In genomic region chr14:54877048-54877715, GRCm38 (mm10) we compare ENCODE assay signal across 8 mouse cellular contexts. TPM values are rescaled to one million over a fixed set of nuclear protein-coding genes. Genes with fewer than 3 reads are reported as not detected.
DNase-seq lines count a peak whose midpoint lies in the region; ATAC-seq and TF ChIP-seq lines count a peak whose summit lies in the region.

Ppp1r3e (minus strand) TSS chr14:54877550.

- H3K4me2 ChIP-seq in forebrain, embryonic 11.5 days (ENCODE audit: low read depth, low read length, severe bottlenecking), result peak within 1 kb of the TSS; percentile 98
- H3K4me2 ChIP-seq in heart, embryonic 15.5 days, result peak within 1 kb of the TSS; percentile 96
- H3K4me2 ChIP-seq in liver, postnatal 0 days (ENCODE audit: low read depth, low read length), result peak within 1 kb of the TSS; percentile 100
- H3K4me2 ChIP-seq in neural tube, embryonic 13.5 days, result peak within 1 kb of the TSS; percentile 97

- peak within 1 kb of the TSS; percentile 88 for H3K9ac ChIP-seq in forebrain, embryonic 11.5 days (ENCODE audit: low read length)
- peak within 1 kb of the TSS; percentile 81 for H3K9ac ChIP-seq in heart, embryonic 15.5 days
- peak within 1 kb of the TSS; percentile 73 for H3K9ac ChIP-seq in liver, postnatal 0 days (replicated peaks)
- peak within 1 kb of the TSS; percentile 93 for H3K9ac ChIP-seq in neural tube, embryonic 13.5 days

- TF ChIP-seq EP300 in liver, postnatal 0 days (IDR thresholded peaks at IDR 0.05; ENCODE audit: low read depth), result no peak

- 0 out of 2 replicates have a peak within 1 kb of the TSS, but pooled peaks have one; percentile 23 for H3K27ac ChIP-seq in brown adipose tissue, adult 24 weeks (replicated peaks; ENCODE audit: low read depth, low read length)
- peak within 1 kb of the TSS; percentile 50; the same call in 1 of the 2 replicates for H3K27ac ChIP-seq in forebrain, embryonic 11.5 days (ENCODE audit: low read depth, low read length)
- H3K27ac ChIP-seq in heart, embryonic 15.5 days, result peak within 1 kb of the TSS; percentile 84
- peak within 1 kb of the TSS; percentile 50 for H3K27ac ChIP-seq in liver, postnatal 0 days (ENCODE audit: low read depth)
- H3K27ac ChIP-seq in neural tube, embryonic 13.5 days (replicated peaks), result peak within 1 kb of the TSS; percentile 90

- H3K4me1 ChIP-seq in brown adipose tissue, adult 24 weeks (ENCODE audit: control insufficient read depth, insufficient read depth, insufficient read length, low read length), result 0 out of 2 replicates have a peak, but pooled peaks cover 2% of the 10 kb centered on the region
- H3K4me1 ChIP-seq in forebrain, embryonic 11.5 days (replicated peaks; ENCODE audit: control insufficient read depth, insufficient read depth, low read length), result peaks cover 5% of the 10 kb centered on the region
- peaks cover 16% of the 10 kb centered on the region for H3K4me1 ChIP-seq in heart, embryonic 15.5 days (replicated peaks)
- peaks cover 17% of the 10 kb centered on the region for H3K4me1 ChIP-seq in liver, postnatal 0 days (ENCODE audit: insufficient read depth)
- H3K4me1 ChIP-seq in neural tube, embryonic 13.5 days (replicated peaks), result peaks cover 20% of the 10 kb centered on the region

- TF ChIP-seq CTCF in liver, postnatal 0 days (IDR thresholded peaks at IDR 0.05; ENCODE audit: low read depth), result peak; percentile 18; the same call in 1 of the 2 replicates

- H3K9me3 ChIP-seq in forebrain, embryonic 11.5 days (ENCODE audit: control insufficient read depth, low read length), result no peaks in the 10 kb centered on the region
- no peaks in the 10 kb centered on the region for H3K9me3 ChIP-seq in heart, embryonic 15.5 days (replicated peaks)
- H3K9me3 ChIP-seq in liver, postnatal 0 days (ENCODE audit: low read length), result no peaks in the 10 kb centered on the region
- no peaks in the 10 kb centered on the region for H3K9me3 ChIP-seq in neural tube, embryonic 13.5 days

- no peaks in the 10 kb centered on the region for H3K36me3 ChIP-seq in forebrain, embryonic 11.5 days (ENCODE audit: control insufficient read depth, insufficient read depth, low read length)
- no peaks in the 10 kb centered on the region for H3K36me3 ChIP-seq in heart, embryonic 15.5 days
- H3K36me3 ChIP-seq in liver, postnatal 0 days (replicated peaks; ENCODE audit: insufficient read depth, low read length), result no peaks in the 10 kb centered on the region
- H3K36me3 ChIP-seq in neural tube, embryonic 13.5 days, result no peaks in the 10 kb centered on the region

- peaks cover 2% of the 10 kb centered on the region; the same call in 1 of the 2 replicates for H3K27me3 ChIP-seq in forebrain, embryonic 11.5 days (ENCODE audit: control insufficient read depth, insufficient read depth, low read length)
- H3K27me3 ChIP-seq in heart, embryonic 15.5 days, result no peaks in the 10 kb centered on the region
- H3K27me3 ChIP-seq in liver, postnatal 0 days (ENCODE audit: insufficient read depth, low read length), result no peaks in the 10 kb centered on the region
- peaks cover 3% of the 10 kb centered on the region; the same call in 1 of the 2 replicates for H3K27me3 ChIP-seq in neural tube, embryonic 13.5 days

- under 1% methylated on average over 61 of the region's 61 CpGs for WGBS in forebrain, embryonic 11.5 days
- WGBS in heart, embryonic 15.5 days, result under 1% methylated on average over 57 of the region's 61 CpGs
- WGBS in liver, postnatal 0 days (ENCODE audit: insufficient replicate concordance), result under 1% methylated on average over 51 of the region's 61 CpGs
- WGBS in neural tube, embryonic 13.5 days, result under 1% methylated on average over 61 of the region's 61 CpGs

- DNase-seq in CD8-positive naive resting alpha-beta T cell, adult 2 months (ENCODE audit: low read depth in 2 of 2, low spot score in 2 of 2), result peak; percentile 47
- DNase-seq in forebrain, embryonic 11.5 days (ENCODE audit: low spot score), result peak; percentile 82
- DNase-seq in kidney, postnatal 25 days, result peak; percentile 74 to 89
- peak; percentile 80 for DNase-seq in liver, postnatal 0 days
- peak; percentile 45 to 54 for DNase-seq in thymus, adult 18-20 months

- ATAC-seq in forebrain, embryonic 11.5 days (replicated peaks; ENCODE audit: low FRiP score), result peak; percentile 80
- peak; percentile 82 for ATAC-seq in heart, embryonic 15.5 days (replicated peaks; ENCODE audit: insufficient number of reproducible peaks, insufficient read depth, low FRiP score, low read depth)
- peak; percentile 82 for ATAC-seq in liver, postnatal 0 days
- ATAC-seq in neural tube, embryonic 13.5 days (ENCODE audit: low read depth), result peak; percentile 68

- peak within 1 kb of the TSS; percentile 61 for H3K4me3 ChIP-seq in brown adipose tissue, adult 24 weeks (ENCODE audit: insufficient read depth, low read depth, low read length)
- H3K4me3 ChIP-seq in forebrain, embryonic 11.5 days (ENCODE audit: low read depth, low read length), result peak within 1 kb of the TSS; percentile 69
- H3K4me3 ChIP-seq in heart, embryonic 15.5 days, result peak within 1 kb of the TSS; percentile 87
- H3K4me3 ChIP-seq in liver, postnatal 0 days (ENCODE audit: low read depth, low read length), result peak within 1 kb of the TSS; percentile 73
- H3K4me3 ChIP-seq in neural tube, embryonic 13.5 days, result peak within 1 kb of the TSS; percentile 62

RNA-seq across cellular contexts. Expression of gene Ppp1r3e, which starts in this region (rescaled TPM):
- polyA plus RNA-seq in brown adipose tissue, adult 24 weeks (2012; ENCODE audit: insufficient read depth, insufficient read length, missing spikeins), result 15.9 and 20.3 TPM in 2 replicates
- 0.69 and 1.4 TPM in 2 replicates for polyA plus RNA-seq in forebrain, embryonic 11.5 days (2014; fragmentation: Nextera tagmentation; extraction: Ambion mirVana)
- polyA plus RNA-seq in heart, embryonic 15.5 days (2015; fragmentation: Nextera tagmentation; extraction: Ambion mirVana), result 1.2 and 1.5 TPM in 2 replicates
- 0.85 and 0.99 TPM in 2 replicates for polyA plus RNA-seq in liver, postnatal 0 days (2015; fragmentation: Nextera tagmentation; extraction: Ambion mirVana)
- 1.9 and 2.3 TPM in 2 replicates for polyA plus RNA-seq in neural tube, embryonic 13.5 days (2015; fragmentation: Nextera tagmentation; extraction: Ambion mirVana)

Comparison
In these comparisons a context has a peak if more than half of its experiments do, and no peak if none do; other contexts are left out.
1. Peak in every context shown above with its lines: DNase-seq, ATAC-seq, H3K4me3 ChIP-seq and H3K27ac ChIP-seq.
2. Peak in DNase-seq, ATAC-seq, H3K4me3 ChIP-seq, H3K27ac ChIP-seq, H3K9ac ChIP-seq and H3K4me2 ChIP-seq in liver, postnatal 0 days; RNA of the gene not detected or under 1 TPM.
3. H3K27ac ChIP-seq: peak in every context shown above with its lines; median percentile 90 in neural tube, embryonic 13.5 days; 84 in heart, embryonic 15.5 days; 50 in forebrain, embryonic 11.5 days; 50 in liver, postnatal 0 days; 23 in brown adipose tissue, adult 24 weeks.